Mouse (Mus musculus): Measurements from ENCODE around the gene Car9. TPM values are rescaled to one million over a fixed set of nuclear protein-coding genes. Genes with fewer than 3 reads are reported as not detected.
"Not testable (repeated sequence)": the region's sequence is repeated elsewhere in the genome, so short reads cannot be mapped to it uniquely, and the experiment has no call there.

Car9 gene
- total RNA-seq, 4 experiments from 2014 or later: 0.25 to 1.0 (median 0.52) TPM

GRCm38 (mm10) chr4:43527880-43528279 lies 21.1 kb downstream of the Car9 start:
- no peak for DNase-seq (ENCODE audit: low spot score)

- DNase-seq (ENCODE audit: low spot score): no peak
Observed at GRCm38 (mm10) chr4:43528487-43528886, 21.7 kb downstream of the Car9 start.

- no peak for DNase-seq (ENCODE audit: low spot score)
Observed at GRCm38 (mm10) chr4:43530081-43530501, 23.3 kb downstream of the Car9 start.

GRCm38 (mm10) chr4:43530581-43530980 lies 23.8 kb downstream of the Car9 start:
- peak; percentile 58 for DNase-seq (ENCODE audit: low spot score)

GRCm38 (mm10) chr4:43533270-43533669 lies 26.5 kb downstream of the Car9 start:
- DNase-seq (ENCODE audit: low spot score): no peak

GRCm38 (mm10) chr4:43535628-43536027 lies 28.9 kb downstream of the Car9 start:
- no peak for DNase-seq (ENCODE audit: low spot score)

- no peak for DNase-seq (ENCODE audit: low spot score)
Observed at GRCm38 (mm10) chr4:43536031-43536430, 29.3 kb downstream of the Car9 start.

GRCm38 (mm10) chr4:43542044-43542443 lies 35.3 kb downstream of the Car9 start:
- no peak for DNase-seq (ENCODE audit: low spot score)

GRCm38 (mm10) chr4:43546375-43547047 lies 39.7 kb downstream of the Car9 start:
- no peak for DNase-seq (ENCODE audit: low spot score)

- no peak for DNase-seq (ENCODE audit: low spot score)
Observed at GRCm38 (mm10) chr4:43547160-43547559, 40.4 kb downstream of the Car9 start.

GRCm38 (mm10) chr4:43549055-43549454 lies 42.3 kb downstream of the Car9 start:
- no peak for DNase-seq (ENCODE audit: low spot score)

- DNase-seq (ENCODE audit: low spot score): not testable (repeated sequence)
Observed at GRCm38 (mm10) chr4:43551854-43552253, 45.1 kb downstream of the Car9 start.

GRCm38 (mm10) chr4:43552437-43552836 lies 45.7 kb downstream of the Car9 start:
- no peak for DNase-seq (ENCODE audit: low spot score)

- no peak for DNase-seq (ENCODE audit: low spot score)
Observed at GRCm38 (mm10) chr4:43553891-43554290, 47.1 kb downstream of the Car9 start.

GRCm38 (mm10) chr4:43555926-43556325 lies 49.2 kb downstream of the Car9 start:
- DNase-seq (ENCODE audit: low spot score): no peak

- no peak for DNase-seq (ENCODE audit: low spot score)
Observed at GRCm38 (mm10) chr4:43558028-43558630, 51.4 kb downstream of the Car9 start.

- DNase-seq (ENCODE audit: low spot score): peak; percentile 70
Observed at GRCm38 (mm10) chr4:43558631-43559356, 52.0 kb downstream of the Car9 start.

GRCm38 (mm10) chr4:43559519-43560242 lies 52.9 kb downstream of the Car9 start:
- DNase-seq (ENCODE audit: low spot score): no peak

GRCm38 (mm10) chr4:43560243-43560611 lies 53.5 kb downstream of the Car9 start:
- DNase-seq (ENCODE audit: low spot score): peak; percentile 72

- no peak for DNase-seq (ENCODE audit: low spot score)
Observed at GRCm38 (mm10) chr4:43560976-43561375, 54.2 kb downstream of the Car9 start.

- no peak for DNase-seq (ENCODE audit: low spot score)
Observed at GRCm38 (mm10) chr4:43561436-43561996, 54.8 kb downstream of the Car9 start.
